Mouse (Mus musculus): ENCODE data around the gene Ppp2r5e.

Gene Ppp2r5e

GRCm38 (mm10) chr12:75537673-75538423 is 58.2 kb downstream of the Ppp2r5e start:
- no peak for DNase-seq (ENCODE audit: low read depth, low spot score)

DNA sequence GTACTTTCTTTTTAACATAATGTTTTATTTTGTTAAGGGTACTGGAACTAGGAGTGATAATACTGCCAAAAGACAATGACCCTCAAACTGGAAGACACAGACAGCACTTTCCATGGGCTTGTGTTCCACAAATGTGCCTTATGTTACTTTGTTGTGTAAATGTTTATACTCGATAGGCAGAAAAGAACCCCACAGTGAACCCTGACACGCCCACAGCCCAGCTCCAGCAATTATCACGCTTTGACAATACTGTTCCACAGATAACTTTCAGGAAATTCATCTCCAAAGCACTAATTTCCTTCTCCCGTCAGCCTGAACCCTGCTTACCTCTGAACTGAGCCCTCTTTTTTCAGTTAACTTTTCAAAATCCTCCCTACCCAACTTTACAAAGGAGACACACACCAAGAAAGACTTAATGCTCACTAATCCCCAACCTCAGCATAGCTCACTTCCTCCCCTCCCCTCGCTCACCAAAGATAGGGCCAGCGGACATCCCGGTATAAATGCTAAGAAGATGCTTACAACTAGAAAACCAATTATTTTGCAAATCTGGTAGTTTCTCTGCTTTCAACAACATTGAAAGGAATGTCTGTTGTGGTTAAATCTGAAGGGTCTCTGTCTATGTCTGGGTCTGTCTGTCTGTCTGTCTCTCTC is 58.9 kb downstream of the Ppp2r5e start:
- peak; percentile 44 for DNase-seq (ENCODE audit: low read depth, low spot score)

DNA sequence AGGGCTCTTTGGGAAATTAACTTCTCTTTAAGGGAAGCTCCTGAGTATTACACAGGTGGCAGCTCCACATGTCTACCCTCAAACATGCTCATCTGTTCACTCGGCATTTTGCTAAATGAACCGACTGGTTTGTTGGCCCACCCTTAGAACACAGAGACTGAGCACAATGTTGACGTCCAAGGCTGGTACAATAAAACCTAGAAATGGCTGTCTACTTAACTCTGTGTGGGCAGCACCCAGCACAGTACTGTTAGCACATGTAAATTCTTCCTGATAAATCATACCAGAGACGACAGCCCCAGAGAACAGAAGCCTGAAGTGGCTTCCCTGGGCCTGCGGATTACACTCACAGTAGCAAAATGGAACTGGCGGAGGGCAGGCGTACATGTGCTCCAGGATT is 59.5 kb downstream of the Ppp2r5e start:
- peak; percentile 17 for DNase-seq (ENCODE audit: low read depth, low spot score)

GRCm38 (mm10) chr12:75533145-75533544 is 62.9 kb downstream of the Ppp2r5e start:
- DNase-seq (ENCODE audit: low read depth, low spot score) = no peak

DNA sequence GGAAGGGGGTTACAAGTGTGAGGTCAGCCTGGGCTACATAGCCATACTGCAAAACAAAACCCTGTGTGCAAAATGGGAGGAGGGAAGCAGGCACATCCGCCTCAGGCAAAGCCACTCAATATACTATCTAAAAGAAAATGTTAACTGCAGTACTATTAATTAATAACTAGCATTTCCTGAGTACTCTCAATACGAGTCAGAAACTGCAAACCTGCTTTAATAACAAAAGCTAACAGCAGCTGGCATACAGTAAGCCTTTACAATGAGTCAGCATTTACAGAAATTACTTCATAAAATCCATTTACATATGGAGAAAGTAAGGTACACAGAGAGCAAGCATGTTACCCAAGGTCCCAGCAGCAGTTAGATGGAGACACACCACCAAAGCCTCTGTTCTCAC is 64.2 kb downstream of the Ppp2r5e start:
- DNase-seq (ENCODE audit: low read depth, low spot score) = no peak

GRCm38 (mm10) chr12:75528857-75529808 is 66.9 kb downstream of the Ppp2r5e start:
- DNase-seq (ENCODE audit: low read depth, low spot score) = no peak

- DNase-seq (ENCODE audit: low read depth, low spot score) = no peak
These were observed 67.7 kb downstream of the Ppp2r5e start for GRCm38 (mm10) chr12:75528300-75528699.

DNA sequence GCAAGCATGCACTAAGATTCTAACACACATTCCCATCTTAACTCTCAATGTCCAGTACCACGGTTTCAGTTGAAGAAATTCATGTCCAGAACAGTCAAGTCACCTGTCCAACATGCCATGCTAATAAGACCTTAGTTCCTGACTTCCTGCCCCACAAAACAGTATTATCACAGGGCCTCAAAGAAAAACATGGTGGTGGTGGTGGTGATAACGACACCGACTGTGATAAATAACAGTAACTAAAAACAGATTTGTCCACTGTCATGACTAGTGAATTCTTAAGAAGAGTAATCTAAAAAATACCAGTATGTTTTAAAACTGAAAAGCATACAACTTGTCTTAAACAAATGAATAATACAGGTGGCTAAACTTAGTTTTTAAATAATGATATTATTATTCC is 71.8 kb downstream of the Ppp2r5e start:
- DNase-seq (ENCODE audit: low read depth, low spot score) = no peak

DNA sequence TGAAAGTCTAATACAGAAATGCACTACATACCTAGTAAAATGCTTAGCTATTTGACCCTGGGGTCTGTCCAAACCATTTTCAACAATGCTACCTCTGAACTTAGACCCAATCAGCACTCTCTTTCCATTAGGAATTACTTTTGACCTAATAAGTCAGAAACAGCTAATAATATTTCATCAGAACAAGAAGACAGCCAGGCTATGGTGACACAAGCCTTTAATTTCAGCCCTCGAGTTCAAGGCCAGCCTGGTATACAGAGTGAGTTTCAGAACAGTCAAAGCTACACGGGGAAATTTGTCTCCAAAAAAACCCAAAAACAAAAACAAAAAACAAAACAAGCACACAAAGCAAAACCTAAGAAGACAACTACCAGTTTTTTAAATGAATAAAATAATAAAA is 73.1 kb downstream of the Ppp2r5e start:
- no peak for DNase-seq (ENCODE audit: low read depth, low spot score)

DNA sequence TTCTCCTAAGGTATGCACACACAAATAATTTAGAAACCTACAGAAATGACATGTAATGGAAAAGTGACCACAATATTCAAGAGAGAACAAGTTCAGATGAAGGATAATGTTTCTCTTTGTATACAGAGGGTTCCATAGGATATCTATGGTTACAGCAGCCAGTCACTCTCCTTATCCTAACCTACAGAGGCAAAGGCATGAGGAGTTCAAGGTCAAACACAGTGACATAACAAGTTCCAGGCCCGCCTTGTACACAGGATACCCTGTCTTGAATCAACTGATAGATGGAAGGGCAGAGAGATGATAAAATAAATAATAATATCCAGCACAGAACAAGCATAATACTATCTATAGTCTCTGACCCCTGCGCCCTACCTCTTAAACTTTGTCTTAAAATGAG is 73.7 kb downstream of the Ppp2r5e start:
- no peak for DNase-seq (ENCODE audit: low read depth, low spot score)

- peak; percentile 59 for DNase-seq (ENCODE audit: low read depth, low spot score)
These were observed 75.7 kb downstream of the Ppp2r5e start for GRCm38 (mm10) chr12:75520395-75520794.

GRCm38 (mm10) chr12:75519181-75519940 is 76.7 kb downstream of the Ppp2r5e start:
- peak; percentile 60 for DNase-seq (ENCODE audit: low read depth, low spot score)

GRCm38 (mm10) chr12:75515301-75515906 is 80.6 kb downstream of the Ppp2r5e start:
- no peak for DNase-seq (ENCODE audit: low read depth, low spot score)

DNA sequence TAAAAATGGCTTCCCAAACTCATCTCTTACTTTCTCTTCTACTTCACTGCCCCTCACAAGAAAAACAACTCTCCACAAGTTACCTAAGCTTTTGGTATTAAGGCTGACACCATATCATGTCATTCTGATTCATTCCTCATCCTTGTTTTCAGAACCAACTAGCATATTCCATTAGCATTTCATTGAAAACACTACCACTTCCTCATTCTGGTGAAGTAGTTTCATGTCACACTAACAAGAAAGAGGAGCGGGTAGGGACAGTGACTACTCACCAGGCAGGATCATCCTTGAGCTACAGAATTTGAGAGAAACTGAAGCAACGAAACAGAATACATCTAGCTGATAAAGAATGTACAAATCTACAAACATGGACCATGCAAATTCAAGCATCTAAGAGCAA is 84.5 kb downstream of the Ppp2r5e start:
- no peak for DNase-seq (ENCODE audit: low read depth, low spot score)

- no peak for DNase-seq (ENCODE audit: low read depth, low spot score)
These were observed 90.9 kb downstream of the Ppp2r5e start for GRCm38 (mm10) chr12:75504991-75505650.

GRCm38 (mm10) chr12:75502664-75503063 is 93.4 kb downstream of the Ppp2r5e start:
- no peak for DNase-seq (ENCODE audit: low read depth, low spot score)

- no peak for DNase-seq (ENCODE audit: low read depth, low spot score)
These were observed 98.3 kb downstream of the Ppp2r5e start for GRCm38 (mm10) chr12:75497698-75498097.

GRCm38 (mm10) chr12:75495636-75496035 is 100.4 kb downstream of the Ppp2r5e start:
- DNase-seq (ENCODE audit: low read depth, low spot score) = no peak

GRCm38 (mm10) chr12:75494643-75495042 is 101.4 kb downstream of the Ppp2r5e start:
- DNase-seq (ENCODE audit: low read depth, low spot score) = no peak

DNA sequence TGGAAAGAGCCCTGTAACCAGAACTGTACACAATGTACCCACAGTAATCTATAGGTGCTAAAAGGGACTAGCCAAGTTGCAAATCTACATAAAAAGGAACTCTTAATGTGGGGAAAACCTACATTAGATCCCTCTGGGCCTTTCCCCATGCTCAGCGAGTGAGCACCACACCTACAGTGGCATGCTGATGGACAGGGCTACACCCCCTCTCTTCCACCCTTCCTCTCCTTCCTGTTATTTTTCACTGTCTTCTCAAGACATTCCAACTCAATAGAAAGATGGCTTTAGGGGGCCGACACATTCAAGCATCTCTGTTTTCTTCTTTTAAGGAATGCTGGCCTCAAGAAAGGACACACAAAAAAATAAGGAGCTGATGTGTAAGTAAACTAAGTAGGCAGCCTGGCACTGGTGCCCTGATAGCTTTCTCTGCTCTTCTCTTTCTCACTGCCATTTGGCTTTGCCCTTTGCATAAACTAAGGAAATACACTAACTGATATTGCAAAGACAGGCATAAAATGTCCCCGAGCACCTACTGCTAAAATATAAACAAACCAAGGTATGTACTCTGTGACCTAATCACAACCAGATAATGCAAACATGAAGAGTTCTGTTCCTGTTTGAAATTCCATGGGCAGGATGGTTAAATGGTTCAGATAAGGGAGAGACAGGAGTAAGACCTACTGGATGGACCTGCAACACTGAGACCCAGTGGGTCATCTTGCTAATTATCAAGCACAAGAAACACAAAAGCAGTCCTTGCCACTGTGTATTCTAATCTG is 103.3 kb downstream of the Ppp2r5e start:
- no peak for DNase-seq (ENCODE audit: low read depth, low spot score)

Measured in ZHBTc4 (cell line).